Mouse (Mus musculus) E14TG2a.4 (cell line): Measurements from ENCODE around the gene Lims1.

Experiments used
- CTCF ChIP-seq: conservative IDR thresholded peaks from 2 replicates; pipeline ENCODE4 v1.5.1; 2014; ENCODE audit warnings: low read length
- NANOG ChIP-seq: IDR thresholded peaks from 2 replicates; pipeline ENCODE4 v1.6.1; 2014; ENCODE audit warnings: borderline replicate concordance, low read length, mixed read lengths
- POU5F1 ChIP-seq: IDR thresholded peaks from 2 replicates; pipeline ENCODE4 v1.6.1; 2014; ENCODE audit warnings: low read length, borderline replicate concordance

GRCm38 (mm10) chr10:58328517-58329108 lies 5.3 kb downstream of the Lims1 start:
- TF ChIP-seq CTCF (no peak), POU5F1 (no peak), NANOG (no peak)
